Mouse (Mus musculus) erythroid progenitor cell, adult 5-6 weeks (primary cell): ENCODE data around the gene Mmd. TPM values are rescaled to one million over a fixed set of nuclear protein-coding genes. Genes with fewer than 3 reads are reported as not detected.
"Not testable (repeated sequence)": the region's sequence is repeated elsewhere in the genome, so short reads cannot be mapped to it uniquely, and the experiment has no call there.

Experiments
- ATAC-seq: replicated peaks from 2 replicates; pipeline ENCODE4 v1.8.0; 2016; ENCODE audit warnings: moderate number of reproducible peaks, mild to moderate bottlenecking, moderate TSS enrichment, inconsistent platforms; ENCODE audit not compliant: poor library complexity, low FRiP score, severe bottlenecking
- total RNA-seq, 2 experiments: library from RNA; stranded (forward) in 1 of 2; stranded (reverse) in 1 of 2; fragments of 150-400 nt in 1 of 2; fragments of 186-747, 209-891 nt in 1 of 2; gene quantifications; 2 replicates each; pipeline versions ENCODE4 v1.2.3 to v1.2.4; 2015 to 2017; ENCODE audit warnings: low replicate concordance in 2 of 2

Mmd gene
- total RNA-seq, 2 experiments from 2014 or later: 6.3 to 7.0 TPM

- no peak for ATAC-seq
These were observed 26.9 kb downstream of the Mmd start for GRCm38 (mm10) chr11:90276150-90276549.

- ATAC-seq: no peak
These were observed 27.3 kb downstream of the Mmd start for GRCm38 (mm10) chr11:90276561-90276960.

GRCm38 (mm10) chr11:90280069-90280468, 30.8 kb downstream of the Mmd start:
- ATAC-seq: no peak

- ATAC-seq: not testable (repeated sequence)
These were observed 32.7 kb downstream of the Mmd start for GRCm38 (mm10) chr11:90281943-90282342.

GRCm38 (mm10) chr11:90283159-90283558, 33.9 kb downstream of the Mmd start:
- no peak for ATAC-seq

- no peak for ATAC-seq
These were observed 34.3 kb downstream of the Mmd start for GRCm38 (mm10) chr11:90283601-90284000.

- no peak for ATAC-seq
These were observed 34.8 kb downstream of the Mmd start for GRCm38 (mm10) chr11:90284079-90284478.

- no peak for ATAC-seq
These were observed 35.4 kb downstream of the Mmd start for GRCm38 (mm10) chr11:90284623-90285022.

- no peak for ATAC-seq
These were observed 37.4 kb downstream of the Mmd start for GRCm38 (mm10) chr11:90286550-90287154.

GRCm38 (mm10) chr11:90291156-90291555, 41.9 kb downstream of the Mmd start:
- no peak for ATAC-seq

GRCm38 (mm10) chr11:90292766-90293165, 43.5 kb downstream of the Mmd start:
- ATAC-seq: no peak

GRCm38 (mm10) chr11:90294622-90295021, 45.4 kb downstream of the Mmd start:
- no peak for ATAC-seq

- ATAC-seq: no peak
These were observed 56.8 kb downstream of the Mmd start for GRCm38 (mm10) chr11:90306067-90306466.

GRCm38 (mm10) chr11:90306993-90307392, 57.7 kb downstream of the Mmd start:
- ATAC-seq: no peak

GRCm38 (mm10) chr11:90314606-90315005, 65.3 kb downstream of the Mmd start:
- no peak for ATAC-seq

- ATAC-seq: no peak
These were observed 68.2 kb downstream of the Mmd start for GRCm38 (mm10) chr11:90317482-90317881.

GRCm38 (mm10) chr11:90320922-90321321, 71.7 kb downstream of the Mmd start:
- ATAC-seq: no peak

GRCm38 (mm10) chr11:90324597-90324996, 75.3 kb downstream of the Mmd start:
- ATAC-seq: no peak

GRCm38 (mm10) chr11:90326146-90326545, 76.9 kb downstream of the Mmd start:
- no peak for ATAC-seq

- no peak for ATAC-seq
These were observed 77.6 kb downstream of the Mmd start for GRCm38 (mm10) chr11:90326836-90327235.
